Mouse (Mus musculus) left cerebral cortex, adult 18-20 months (tissue): ENCODE results near the gene Prr5. TPM values are rescaled to one million over a fixed set of nuclear protein-coding genes. Genes with fewer than 3 reads are reported as not detected.

Source experiments
- DNase-seq, 2 experiments: peaks; one replicate each; pipeline ENCODE4 v3.0.0; 2021 to 2022; ENCODE audit warnings: low spot score in 2 of 2, mixed read lengths in 1 of 2
- total RNA-seq, 2 experiments: library from RNA; stranded (reverse); gene quantifications; 2 replicates each; pipeline ENCODE4 v1.2.3; 2021

Gene Prr5
- total RNA-seq, 2 experiments from 2014 or later: 9.2 to 10.8 TPM

DNA sequence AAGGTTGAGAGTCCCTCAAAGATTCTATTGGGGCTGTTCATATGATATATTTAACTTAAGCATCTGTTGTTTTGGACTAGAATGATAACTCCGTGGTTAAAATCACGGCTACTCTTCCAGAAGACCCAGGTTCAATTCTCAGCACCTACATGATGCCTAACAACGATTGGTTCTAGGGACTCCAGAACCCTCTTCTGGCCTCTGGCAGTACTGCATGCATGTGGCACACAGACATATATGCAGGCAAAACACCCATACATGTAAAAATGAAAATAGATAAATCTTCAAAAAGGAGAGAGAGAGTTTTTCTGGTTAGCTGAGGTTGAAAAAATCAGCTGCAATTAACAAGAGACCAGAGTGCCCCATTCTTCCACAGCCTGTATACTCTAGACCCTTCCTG is 12.7 kb upstream of the Prr5 start:
- DNase-seq: no peak

DNA sequence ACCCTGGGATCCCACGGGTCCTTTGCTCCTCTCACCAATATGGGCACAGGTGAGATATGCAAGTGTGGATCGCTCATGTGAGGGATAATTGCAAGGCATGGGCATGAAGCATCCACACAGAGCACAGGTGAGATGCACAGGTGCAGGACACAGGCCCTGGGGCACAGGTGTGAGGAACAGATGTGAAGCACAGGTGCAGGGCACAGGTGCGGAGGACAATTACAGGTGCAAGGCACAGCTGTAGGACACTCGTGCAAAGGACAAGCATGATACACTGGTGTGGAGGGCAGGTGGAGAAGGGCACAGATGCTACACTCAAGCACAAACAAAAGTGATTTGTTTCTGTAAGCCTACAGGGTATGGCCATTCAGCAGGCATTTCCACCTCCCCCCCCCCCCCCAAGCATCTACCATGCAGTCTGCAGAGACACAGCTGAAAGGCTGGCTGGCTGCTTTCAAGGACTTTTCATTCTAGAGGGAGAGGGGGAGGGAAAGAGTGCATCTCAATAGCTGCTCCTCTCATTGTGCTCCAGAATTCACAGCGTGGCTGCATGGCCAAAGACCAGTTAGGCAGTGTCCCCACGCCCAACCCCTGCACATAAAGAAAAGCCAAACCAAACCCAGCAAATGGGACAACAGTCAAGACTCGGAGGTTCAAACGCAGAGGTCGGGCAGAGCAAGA is 11.9 kb upstream of the Prr5 start:
- DNase-seq: no peak

DNA sequence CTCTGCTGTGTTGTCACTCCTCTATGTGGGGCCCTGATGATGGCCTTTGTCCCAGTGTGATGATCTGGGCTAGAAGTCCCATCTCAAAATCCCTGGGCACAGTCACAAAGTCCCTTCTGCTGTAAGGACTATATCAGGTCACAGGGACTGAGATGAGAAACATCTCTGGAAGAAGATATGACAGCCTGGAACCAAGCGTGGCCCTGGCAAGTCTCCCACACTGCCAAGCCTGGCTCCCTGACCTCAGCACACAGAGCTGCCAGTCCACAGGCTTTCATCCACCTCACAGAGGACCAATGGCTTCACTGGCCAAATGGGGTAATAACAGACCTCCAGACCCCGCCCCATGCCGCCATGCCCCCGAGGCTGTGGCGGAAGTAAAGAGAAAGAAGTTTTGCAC is 10.8 kb upstream of the Prr5 start:
- DNase-seq: no peak

DNA sequence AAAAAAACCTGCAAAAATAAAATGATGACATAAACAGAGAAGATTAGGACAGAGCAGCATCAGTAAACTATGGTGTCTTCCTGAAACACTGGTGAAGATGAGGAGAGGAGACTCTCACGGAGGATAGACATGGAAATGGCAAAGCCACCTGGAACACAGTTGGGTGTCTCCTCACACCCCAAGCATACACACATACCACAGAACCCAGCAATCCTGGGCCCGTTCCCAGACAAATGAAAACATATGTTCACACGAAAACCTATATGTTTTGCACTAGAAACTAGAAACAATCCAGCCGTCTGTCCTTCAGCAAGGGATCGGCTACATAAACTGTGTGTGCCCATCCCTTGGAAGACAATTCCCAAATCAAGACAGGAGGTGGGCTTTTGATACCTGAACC is 9.6 kb upstream of the Prr5 start:
- no peak for DNase-seq

DNA sequence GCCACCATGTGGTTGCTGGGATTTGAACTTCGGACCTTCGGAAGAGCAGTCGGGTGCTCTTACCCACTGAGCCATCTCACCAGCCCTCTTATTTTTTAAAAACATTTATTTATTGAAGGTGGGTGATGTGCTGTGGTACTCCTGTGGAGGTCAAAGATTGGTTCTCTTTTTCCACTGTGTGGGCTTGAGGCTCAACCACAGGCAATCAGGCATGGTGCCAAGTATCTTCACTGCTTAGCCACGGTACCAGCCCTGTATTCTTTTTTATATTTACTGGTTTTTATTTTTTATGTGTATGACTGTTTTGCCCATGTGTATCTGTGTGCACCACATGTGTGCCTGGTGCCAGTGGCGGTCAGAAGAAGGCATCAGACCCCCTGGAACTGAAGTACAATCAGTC is 8.1 kb upstream of the Prr5 start:
- no peak for DNase-seq

DNA sequence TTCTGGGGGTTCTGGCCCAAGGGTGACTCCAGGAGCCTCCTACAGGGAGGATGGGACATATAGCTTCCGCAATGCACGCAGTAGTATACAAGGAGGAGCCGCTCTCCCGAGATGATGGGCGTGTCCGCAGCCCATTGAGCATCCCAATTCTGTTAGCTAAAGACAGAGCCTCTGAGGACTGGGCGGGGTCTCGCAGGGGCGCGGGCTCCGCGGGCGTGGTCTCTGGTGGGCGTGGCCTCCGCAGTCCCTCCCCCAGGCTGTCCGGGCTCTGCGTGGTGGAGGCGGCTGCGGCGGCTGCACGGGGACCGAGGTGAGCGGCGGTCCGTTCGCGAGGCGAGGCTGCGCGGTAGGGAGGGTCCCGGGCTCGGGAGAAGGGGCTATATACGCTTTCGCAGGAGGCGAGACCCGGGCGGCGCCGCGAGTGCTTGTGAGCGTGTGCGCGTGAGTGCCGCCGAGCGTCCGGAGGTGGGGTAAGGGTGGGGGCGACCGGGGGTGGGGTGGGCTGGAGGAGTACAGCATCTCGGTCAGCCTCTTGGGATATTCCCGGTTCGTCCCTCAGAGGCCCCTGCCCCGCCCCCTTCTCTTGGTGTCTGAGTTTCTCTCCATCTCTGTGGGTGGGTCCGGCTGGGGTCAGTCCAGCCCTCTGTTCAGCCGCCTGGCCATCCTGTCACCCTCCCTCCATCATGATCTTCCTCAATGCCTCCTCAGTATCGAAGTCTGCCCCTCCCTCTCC is 6.3 kb upstream of the Prr5 start:
- peak; percentile 45 to 58 for DNase-seq

DNA sequence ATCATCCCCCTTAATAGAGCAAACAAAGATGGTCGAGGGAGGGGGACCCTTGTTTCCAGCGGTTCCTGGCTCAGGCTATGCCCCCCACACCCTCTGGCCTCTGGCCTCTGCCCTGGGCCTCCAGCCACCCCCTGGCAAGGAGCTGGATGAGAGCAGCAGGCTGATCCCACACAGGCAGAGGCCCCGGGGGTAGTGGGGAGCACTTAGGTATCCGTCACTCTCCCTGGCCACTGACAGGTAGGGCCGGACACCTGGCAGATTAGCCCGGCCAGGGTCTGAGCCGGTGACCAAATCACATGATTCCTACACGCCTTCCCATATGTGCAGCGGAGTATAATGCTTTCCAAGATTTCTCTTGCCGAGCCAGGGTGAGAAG is 5.7 kb upstream of the Prr5 start:
- no peak for DNase-seq

DNA sequence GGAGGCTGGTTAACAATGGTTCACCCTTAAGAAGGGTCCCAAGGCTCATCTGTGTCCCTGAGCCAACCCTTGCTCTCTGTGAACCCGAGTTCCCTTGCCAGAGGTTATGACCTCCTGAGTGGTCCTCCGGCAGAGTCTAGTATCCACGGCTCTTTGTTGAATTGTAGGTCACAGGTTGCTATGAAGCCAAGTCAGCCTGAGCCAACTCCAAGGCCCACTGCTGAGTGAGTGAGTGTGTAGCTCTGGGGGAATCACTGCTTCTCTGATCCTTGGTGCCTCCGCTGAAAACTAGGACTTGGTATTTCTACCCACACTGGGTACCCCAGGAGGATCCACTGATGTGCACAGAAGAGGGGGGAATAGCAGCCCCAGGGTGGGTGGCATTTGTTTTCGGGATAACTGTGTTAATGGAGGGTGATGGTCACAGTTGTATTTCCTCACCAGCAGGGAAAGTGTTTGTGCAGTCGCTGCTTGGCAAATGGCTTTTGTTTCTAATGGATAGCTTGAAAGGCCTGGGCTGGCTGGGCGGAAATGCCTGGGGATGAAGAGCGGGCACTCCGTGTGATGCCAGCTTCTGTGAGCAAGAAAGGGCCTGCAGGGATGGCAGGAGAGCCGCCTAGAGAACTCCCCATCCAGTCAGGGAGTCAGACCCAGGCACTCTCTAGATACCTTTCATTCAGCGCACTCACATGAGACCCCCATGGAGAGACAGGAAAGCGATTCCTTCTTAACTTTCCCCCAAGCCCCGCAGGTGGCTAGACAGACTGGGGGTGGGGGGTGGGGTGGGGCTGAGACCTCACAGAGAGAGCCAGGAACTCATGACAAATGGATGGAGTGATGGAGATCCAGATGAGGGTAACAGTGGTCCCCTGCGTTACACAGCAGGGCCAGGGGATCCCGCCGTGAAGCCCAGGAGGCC is 4.6 kb upstream of the Prr5 start:
- no peak for DNase-seq

DNA sequence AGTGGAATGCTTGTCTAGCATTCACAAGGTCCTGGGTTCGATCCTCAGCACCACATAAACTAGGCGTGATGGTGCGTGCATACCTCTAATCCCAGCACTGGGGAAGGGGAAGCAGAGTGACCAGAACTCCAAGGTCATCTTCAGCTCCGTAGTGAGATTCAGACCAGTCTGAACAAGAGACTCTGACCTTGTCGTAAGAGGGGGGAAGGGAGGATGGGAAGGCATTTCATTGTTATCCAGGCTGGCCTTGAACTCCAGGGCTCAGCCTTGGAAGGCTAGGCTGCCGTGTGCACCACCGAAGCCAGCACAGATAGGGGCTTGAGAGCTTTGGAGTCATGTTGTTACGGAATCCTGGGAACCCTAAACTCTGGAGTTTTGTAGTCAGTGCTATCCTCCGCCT is 3.8 kb upstream of the Prr5 start:
- DNase-seq: no peak

DNA sequence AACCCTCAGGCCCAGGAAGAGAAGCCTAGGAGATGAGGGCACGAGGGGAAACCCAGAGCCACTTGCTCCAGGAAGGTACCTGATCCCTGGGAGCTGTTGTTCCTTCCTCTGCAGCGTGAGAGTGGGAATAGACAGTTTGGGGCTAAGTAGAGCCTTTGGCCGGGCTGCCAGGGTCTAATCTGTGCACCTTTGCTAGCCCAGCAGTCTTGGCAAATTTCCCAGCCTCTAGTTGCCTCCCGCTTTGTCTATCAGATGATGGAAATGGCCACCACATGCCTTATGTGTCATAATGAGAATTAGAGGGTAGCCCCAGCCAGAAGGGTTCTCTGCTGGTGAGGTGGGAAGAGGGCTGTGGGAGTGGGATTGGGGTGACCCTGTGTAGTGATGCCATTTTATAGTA is 3.4 kb upstream of the Prr5 start:
- no peak for DNase-seq

DNA sequence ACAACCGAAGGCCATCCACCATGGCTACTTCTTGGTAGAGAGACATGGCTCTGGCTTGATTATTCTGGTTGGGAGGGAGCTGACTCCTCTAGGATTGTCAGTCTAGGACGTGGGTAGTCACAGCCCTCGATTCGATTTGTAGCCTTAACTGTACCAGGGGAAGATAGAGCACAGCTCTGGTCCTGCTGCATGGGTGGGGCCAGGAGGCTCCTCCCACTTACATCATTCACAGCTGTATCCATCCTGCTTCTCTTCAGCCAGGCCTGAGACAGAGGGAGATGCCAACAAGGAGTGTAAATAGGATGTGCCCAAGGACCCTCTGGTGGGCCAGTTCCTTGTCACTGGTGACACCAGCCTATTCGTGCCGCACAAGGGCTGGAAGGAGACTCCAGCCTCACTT is 1.8 kb upstream of the Prr5 start:
- DNase-seq: no peak

DNA sequence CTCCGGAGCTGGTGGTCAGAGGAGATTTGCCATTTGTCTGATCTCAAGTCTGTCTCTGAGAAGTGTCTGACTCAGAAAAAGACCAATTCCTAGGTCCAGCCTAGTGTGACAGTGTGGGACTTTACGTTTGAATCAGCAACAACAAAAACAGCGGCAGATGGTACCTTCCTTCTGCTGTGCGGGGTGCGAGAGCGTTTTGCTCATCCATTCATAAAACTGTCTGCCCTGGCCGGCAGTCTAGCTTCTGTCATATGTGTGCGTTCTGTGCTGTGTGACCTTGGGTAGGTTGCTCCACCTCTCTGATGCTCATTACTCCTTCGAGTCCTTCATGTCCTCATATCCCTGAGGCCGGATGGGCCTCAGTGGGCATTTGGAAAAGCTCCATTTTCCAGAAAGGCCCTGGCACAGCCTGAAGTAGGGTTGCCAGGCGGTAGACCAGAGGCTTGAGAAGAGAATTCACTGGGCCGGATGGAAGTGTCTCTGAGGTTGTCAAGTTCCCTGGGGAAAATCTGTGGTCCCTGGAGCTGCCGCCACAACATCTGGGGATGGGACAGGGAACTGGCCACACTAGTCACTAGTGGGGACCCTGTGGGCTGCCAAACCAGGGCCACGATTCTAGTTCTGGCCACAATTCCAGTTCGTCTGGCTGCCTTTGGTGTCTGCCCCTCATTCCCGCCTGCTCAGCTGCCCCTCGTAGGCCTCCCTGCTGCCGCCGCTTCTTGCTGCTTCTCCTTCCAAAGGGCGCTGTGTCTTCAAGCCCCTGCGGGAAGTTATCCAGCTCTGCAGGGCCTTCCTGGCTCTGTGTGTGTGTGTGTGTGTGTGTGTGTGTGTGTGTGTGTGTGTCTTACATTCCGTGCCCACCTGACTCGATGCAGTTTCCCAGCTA is 594 bp downstream of the Prr5 start:
- DNase-seq: peak in 1 of 2 experiments; percentile 35

DNA sequence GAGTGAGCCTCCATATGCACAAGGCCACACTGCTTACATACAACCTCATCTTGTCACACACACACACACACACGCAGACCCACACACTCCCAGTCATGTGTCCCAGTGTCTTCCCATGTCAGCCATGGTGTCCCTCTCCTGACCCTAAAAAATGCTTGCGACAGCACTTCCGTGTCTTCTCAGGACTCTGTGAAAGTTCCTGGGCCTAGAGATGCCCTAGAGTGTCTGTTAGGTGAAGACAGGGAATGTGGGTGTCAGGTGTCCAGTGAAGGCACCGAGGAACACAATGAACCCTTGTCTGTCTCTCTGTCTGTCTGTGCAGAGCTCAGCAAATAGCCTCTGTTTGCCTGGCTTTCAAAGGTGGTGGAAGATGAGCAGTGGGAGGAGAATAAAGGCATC is 1.2 kb downstream of the Prr5 start:
- DNase-seq: no peak

DNA sequence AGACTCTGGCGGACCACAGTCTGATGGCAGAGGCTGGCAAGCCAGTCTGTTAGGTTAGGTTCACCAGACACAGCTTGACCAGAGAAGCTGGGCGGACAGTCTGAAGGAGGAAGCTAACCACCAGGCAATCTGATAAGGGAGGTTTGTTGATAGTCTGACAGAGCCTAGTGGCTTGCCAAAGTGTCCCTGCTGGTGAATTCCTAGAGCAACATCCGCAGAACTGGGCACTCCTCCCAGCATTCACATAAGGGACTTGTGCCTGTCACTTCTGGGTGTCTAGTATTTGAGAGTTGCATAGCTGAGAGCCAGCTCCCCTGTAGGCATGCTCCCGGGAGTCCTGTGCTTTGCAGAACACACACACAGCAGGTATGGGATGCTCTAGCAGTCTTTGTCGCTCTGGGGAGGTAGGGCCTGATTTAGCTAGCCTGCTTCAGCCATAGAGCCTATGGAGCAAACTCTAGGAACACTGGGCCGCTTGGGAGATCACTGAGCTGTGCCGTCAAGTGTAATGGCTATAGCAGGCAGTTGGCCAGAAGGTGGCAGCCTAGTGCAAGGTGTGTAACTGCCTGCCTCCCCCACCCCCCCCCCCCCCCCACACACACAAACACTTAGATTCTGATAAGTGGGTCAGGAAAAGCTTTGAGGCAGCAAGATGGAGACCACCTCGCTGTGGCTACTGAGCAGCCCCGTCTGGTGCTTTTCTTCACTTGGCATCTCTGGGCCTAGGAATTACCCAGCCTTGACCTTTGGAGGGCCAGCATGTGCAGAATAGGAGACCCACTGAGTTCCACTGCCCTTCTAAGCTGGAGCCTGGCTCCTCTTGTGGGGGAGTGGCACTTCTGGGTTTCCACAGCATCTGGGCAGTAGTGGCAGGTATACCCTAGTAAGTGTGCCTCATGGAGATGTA is 2.2 kb downstream of the Prr5 start:
- DNase-seq: peak in 1 of 2 experiments; percentile 54

DNA sequence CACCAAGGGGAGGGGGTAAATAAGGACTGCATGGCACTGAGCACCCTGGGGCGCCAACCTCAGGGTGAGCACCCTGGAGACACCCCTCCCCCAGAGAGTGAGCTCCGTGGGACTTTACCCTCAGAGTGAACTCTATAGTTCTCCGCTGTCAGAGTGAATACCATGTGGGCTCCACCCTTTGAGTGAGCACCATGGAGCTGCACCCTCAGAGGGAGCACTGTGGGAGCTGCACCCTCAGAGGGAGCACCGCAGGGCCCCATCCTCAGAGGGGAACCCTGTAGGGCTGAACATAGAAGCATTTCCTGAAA is 2.8 kb downstream of the Prr5 start:
- DNase-seq: no peak

DNA sequence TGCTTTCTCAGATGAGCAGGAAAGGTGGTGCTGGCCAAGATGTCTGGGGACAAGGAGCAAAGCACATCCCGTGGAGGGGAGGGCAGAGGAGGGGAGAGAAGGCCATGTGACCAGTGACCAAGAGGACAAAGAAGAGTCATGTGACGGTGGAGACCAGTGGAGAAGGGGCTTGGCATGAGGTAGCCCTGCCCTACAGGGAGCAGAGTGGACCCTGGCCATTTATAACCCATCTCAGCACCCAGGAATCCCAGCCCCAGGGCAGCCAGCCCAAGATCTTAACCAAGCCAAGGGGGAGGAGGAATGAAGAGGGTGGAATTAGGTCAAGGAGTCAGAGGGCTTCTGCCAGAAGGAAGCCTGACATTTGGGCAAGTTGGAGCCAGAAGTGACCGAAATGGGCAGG is 3.2 kb downstream of the Prr5 start:
- DNase-seq: no peak

DNA sequence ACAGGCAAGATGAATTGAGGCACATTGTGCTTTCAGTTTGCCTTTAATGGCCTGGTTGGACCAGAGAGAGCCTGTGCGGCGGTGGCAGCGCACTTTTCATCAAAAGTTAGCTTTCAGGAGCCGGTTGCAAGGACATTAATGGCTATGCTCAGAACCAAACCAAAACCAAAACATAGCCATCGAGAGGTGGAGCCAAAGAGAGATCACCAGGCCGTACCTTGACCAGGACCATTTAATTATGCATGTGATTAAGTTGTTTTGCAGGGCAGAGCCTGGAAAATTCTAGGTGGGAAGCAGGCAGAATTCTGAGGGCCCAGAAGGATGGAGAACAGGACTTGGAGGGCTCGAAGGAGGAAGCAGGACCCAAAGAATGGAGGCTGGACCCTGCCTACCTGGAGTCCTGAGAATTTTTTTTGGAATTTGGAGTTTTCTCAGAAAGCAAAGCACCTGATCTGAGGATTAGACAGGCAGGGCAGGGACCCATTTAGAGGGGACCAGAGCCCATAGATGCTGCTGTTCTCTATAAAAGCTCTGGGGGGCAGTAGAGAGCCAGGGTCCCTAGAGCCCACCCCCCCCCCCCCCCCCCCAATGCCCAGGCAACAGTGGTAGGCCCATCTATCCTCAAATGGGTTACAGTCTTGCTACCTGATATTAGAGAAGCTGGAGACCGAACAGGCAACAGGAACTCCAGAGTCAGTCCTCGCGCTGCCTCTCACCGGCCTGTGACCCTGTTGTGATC is 5.1 kb downstream of the Prr5 start:
- DNase-seq: no peak

DNA sequence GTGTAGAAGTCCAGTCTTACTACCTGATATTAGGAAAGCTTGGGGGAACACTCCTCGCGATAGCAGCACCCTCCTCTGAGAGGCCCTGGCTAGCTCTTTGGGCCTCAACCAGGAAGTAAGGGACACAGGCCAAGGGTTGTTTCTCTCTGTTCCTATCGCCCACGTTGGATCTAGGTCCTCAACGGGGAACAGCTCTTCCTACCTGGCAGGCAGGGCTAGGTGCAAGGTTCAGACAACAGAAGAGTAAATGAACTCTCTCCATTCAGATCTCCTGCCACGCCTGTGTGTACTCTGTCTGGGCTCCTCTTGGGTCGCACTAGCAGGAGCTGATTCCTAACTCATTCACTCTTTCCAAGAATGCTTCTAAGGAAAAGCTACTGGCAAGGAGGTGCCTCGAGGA is 5.9 kb downstream of the Prr5 start:
- DNase-seq: no peak

DNA sequence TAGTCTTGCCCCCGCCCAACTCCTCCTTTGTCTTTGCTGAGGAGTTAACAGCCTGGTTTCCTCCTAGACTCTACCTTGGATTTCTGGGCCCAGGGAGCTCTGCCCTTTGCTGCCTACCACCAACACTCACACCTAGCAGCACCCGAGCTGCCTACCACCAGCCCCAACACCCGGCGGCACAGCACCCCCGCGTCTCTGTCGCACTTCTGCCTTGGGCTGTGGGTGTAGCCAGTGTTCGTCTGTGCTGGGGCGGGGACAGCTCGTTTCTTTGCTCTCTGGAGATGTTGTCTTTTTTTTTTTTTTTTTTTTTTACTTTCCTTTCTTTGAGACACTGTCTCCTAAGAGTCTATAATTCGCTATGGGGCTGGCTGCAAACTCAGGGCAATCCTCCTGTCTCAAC is 8.5 kb downstream of the Prr5 start:
- peak; percentile 48 to 73 for DNase-seq

DNA sequence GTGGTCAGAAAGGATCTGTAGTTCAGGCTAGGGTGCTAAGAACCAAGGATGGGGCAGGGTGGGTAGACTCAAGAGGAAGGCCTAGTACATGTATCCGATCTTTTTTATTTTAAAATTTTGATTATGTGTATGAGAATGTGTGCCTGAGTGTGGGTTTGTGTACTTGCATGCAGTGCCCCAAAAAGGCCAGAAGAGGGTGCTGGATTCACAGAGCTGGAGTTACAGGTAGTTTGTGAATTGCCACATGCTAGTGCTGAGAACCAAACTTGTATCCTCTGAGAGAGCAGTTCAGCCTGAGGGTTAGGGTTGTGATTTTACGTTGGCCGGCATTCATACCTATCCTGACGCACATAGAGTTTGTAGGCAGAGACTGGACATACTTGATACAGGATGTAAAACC is 9.7 kb downstream of the Prr5 start:
- DNase-seq: no peak
